Mouse (Mus musculus) CH12.LX (cell line): ENCODE data around the gene Spx. TPM values are rescaled to one million over a fixed set of nuclear protein-coding genes. Genes with fewer than 3 reads are reported as not detected.

ENCODE experiments used
- DNase-seq: peaks from one replicate; pipeline ENCODE4 v3.0.0-alpha.2; 2013; ENCODE audit errors: extremely low read depth
- H3K27ac ChIP-seq: 2 replicates; pipeline ENCODE4 v1.5.1; 2012; ENCODE audit warnings: low read depth, mild to moderate bottlenecking, control low read depth, moderate library complexity; ENCODE audit not compliant: insufficient read depth
- H3K27me3 ChIP-seq: replicated peaks from 2 replicates; pipeline ENCODE3; 2012; ENCODE audit warnings: inconsistent platforms
- H3K36me3 ChIP-seq, 2 experiments: replicated peaks in 1 of 2; 2 replicates each; pipeline versions ENCODE3 to v1.6.1; 2012; ENCODE audit warnings: inconsistent platforms in 1 of 2, low read length in 1 of 2, mild to moderate bottlenecking in 1 of 2, mixed read lengths in 1 of 2, moderate library complexity in 1 of 2; ENCODE audit not compliant: control insufficient read depth in 1 of 2, insufficient read depth in 1 of 2
- H3K4me1 ChIP-seq, 2 experiments: 2 replicates each; pipeline ENCODE4 v1.6.1; 2012; ENCODE audit warnings: inconsistent platforms in 1 of 2, moderate library complexity in 1 of 2; ENCODE audit not compliant: insufficient read depth in 2 of 2, control insufficient read depth in 1 of 2
- H3K4me2 ChIP-seq: 2 replicates; pipeline ENCODE4 v1.6.1; 2012; ENCODE audit warnings: low read depth, mild to moderate bottlenecking, control low read depth; ENCODE audit not compliant: poor library complexity, insufficient read depth, severe bottlenecking
- H3K4me3 ChIP-seq, 3 experiments: fragments of 150-350 bp in 1 of 3; sonication (generic) in 1 of 3; replicated peaks in 1 of 3; 2 replicates each; pipeline versions ENCODE3 to v1.5.1; 2011 to 2012; ENCODE audit warnings: low read depth in 2 of 3, low read length in 2 of 3, mild to moderate bottlenecking in 2 of 3, moderate library complexity in 2 of 3, control low read depth in 1 of 3, improper control_type of control experiment in 1 of 3, inconsistent platforms in 1 of 3, mixed read lengths in 1 of 3; ENCODE audit not compliant: poor library complexity in 1 of 3
- H3K79me2 ChIP-seq: replicated peaks from 2 replicates; pipeline ENCODE4 v1.6.1; 2012; ENCODE audit warnings: mild to moderate bottlenecking, moderate library complexity; ENCODE audit not compliant: control insufficient read depth, poor library complexity, insufficient read depth, severe bottlenecking; ENCODE audit errors: extremely low read depth
- H3K9ac ChIP-seq: 2 replicates; pipeline ENCODE4 v1.6.1; 2012; ENCODE audit warnings: low read depth, mild to moderate bottlenecking, control low read depth, moderate library complexity; ENCODE audit not compliant: insufficient read depth
- H3K9me3 ChIP-seq: replicated peaks from 2 replicates; pipeline ENCODE3; 2012; ENCODE audit warnings: low read length, inconsistent platforms, mixed read lengths
- BHLHE40 ChIP-seq: IDR thresholded peaks from 2 replicates; pipeline ENCODE4 v1.6.1; 2011; ENCODE audit warnings: mild to moderate bottlenecking, low read depth, low read length, improper control_type of control experiment
- CHD1 ChIP-seq: IDR thresholded peaks from 2 replicates; pipeline ENCODE4 v1.6.1; 2012; ENCODE audit warnings: low read depth, low read length, improper control_type of control experiment, inconsistent platforms
- CTCF ChIP-seq, 2 experiments: IDR thresholded peaks in 1 of 2; conservative IDR thresholded peaks in 1 of 2; 2 replicates each; pipeline ENCODE4 v1.5.1; 2011 to 2012; ENCODE audit warnings: low read depth in 2 of 2, low read length in 2 of 2, improper control_type of control experiment in 1 of 2, inconsistent platforms in 1 of 2, mild to moderate bottlenecking in 1 of 2, moderate library complexity in 1 of 2
- E2F4 ChIP-seq: IDR thresholded peaks from 2 replicates; pipeline ENCODE4 v1.6.1; 2011; ENCODE audit warnings: low read depth, low read length, improper control_type of control experiment; ENCODE audit not compliant: insufficient replicate concordance
- ETS1 ChIP-seq: conservative IDR thresholded peaks from 2 replicates; pipeline ENCODE4 v1.6.1; 2012; ENCODE audit warnings: low read depth, mild to moderate bottlenecking, inconsistent platforms, low read length, improper control_type of control experiment, moderate library complexity
- GABPA ChIP-seq: IDR thresholded peaks from 2 replicates; pipeline ENCODE4 v1.6.1; 2012; ENCODE audit warnings: low read depth, low read length, improper control_type of control experiment, inconsistent platforms; ENCODE audit not compliant: insufficient replicate concordance
- HCFC1 ChIP-seq: IDR thresholded peaks from 2 replicates; pipeline ENCODE4 v1.6.1; 2012; ENCODE audit warnings: low read depth, mild to moderate bottlenecking, inconsistent platforms, low read length, improper control_type of control experiment
- IRF4 ChIP-seq: IDR thresholded peaks from 2 replicates; pipeline ENCODE4 v1.6.1; 2014; ENCODE audit warnings: low read depth, mild to moderate bottlenecking, inconsistent platforms, low read length, improper control_type of control experiment
- JUN ChIP-seq: IDR thresholded peaks from 2 replicates; pipeline ENCODE4 v1.6.1; 2011; ENCODE audit warnings: low read depth, mild to moderate bottlenecking, low read length, improper control_type of control experiment, moderate library complexity; ENCODE audit not compliant: insufficient read depth
- JUND ChIP-seq: conservative IDR thresholded peaks from 2 replicates; pipeline ENCODE4 v1.6.1; 2011; ENCODE audit warnings: low read depth, low read length, improper control_type of control experiment
- MAFK ChIP-seq: IDR thresholded peaks from 2 replicates; pipeline ENCODE4 v1.6.1; 2011; ENCODE audit warnings: low read length, improper control_type of control experiment; ENCODE audit not compliant: insufficient replicate concordance
- MAX ChIP-seq: IDR thresholded peaks from 2 replicates; pipeline ENCODE4 v1.6.1; 2011; ENCODE audit warnings: low read length, improper control_type of control experiment
- MAZ ChIP-seq: IDR thresholded peaks from 2 replicates; pipeline ENCODE4 v1.6.1; 2012; ENCODE audit warnings: low read depth, mild to moderate bottlenecking, inconsistent platforms, low read length, improper control_type of control experiment, moderate library complexity
- MEF2A ChIP-seq: IDR thresholded peaks from 2 replicates; pipeline ENCODE4 v1.6.1; 2014; ENCODE audit warnings: low read depth, mild to moderate bottlenecking, inconsistent platforms, low read length, improper control_type of control experiment, borderline replicate concordance
- MXI1 ChIP-seq: IDR thresholded peaks from 2 replicates; pipeline ENCODE4 v1.6.1; 2011; ENCODE audit warnings: mild to moderate bottlenecking, low read depth, low read length, improper control_type of control experiment
- NRF1 ChIP-seq: IDR thresholded peaks from 2 replicates; pipeline ENCODE4 v1.6.1; 2014; ENCODE audit warnings: low read depth, mild to moderate bottlenecking, inconsistent platforms, low read length, improper control_type of control experiment, moderate library complexity
- PAX5 ChIP-seq: IDR thresholded peaks from 2 replicates; pipeline ENCODE4 v1.6.1; 2012; ENCODE audit warnings: low read length, inconsistent platforms, mixed read lengths
- POLR2AphosphoS2 ChIP-seq: IDR thresholded peaks from 2 replicates; pipeline ENCODE4 v1.6.1; 2011; ENCODE audit warnings: low read depth, low read length, improper control_type of control experiment
- RAD21 ChIP-seq: IDR thresholded peaks from 2 replicates; pipeline ENCODE4 v1.6.1; 2011; ENCODE audit warnings: low read depth, mild to moderate bottlenecking, low read length, improper control_type of control experiment, moderate library complexity
- RCOR1 ChIP-seq: conservative IDR thresholded peaks from 2 replicates; pipeline ENCODE4 v1.6.1; 2012; ENCODE audit warnings: low read depth, mild to moderate bottlenecking, inconsistent platforms, low read length, improper control_type of control experiment
- SIN3A ChIP-seq: IDR thresholded peaks from 2 replicates; pipeline ENCODE4 v1.6.1; 2012; ENCODE audit warnings: low read length, improper control_type of control experiment, inconsistent platforms
- SMC3 ChIP-seq: IDR thresholded peaks from 2 replicates; pipeline ENCODE4 v1.6.1; 2011; ENCODE audit warnings: low read depth, low read length, improper control_type of control experiment
- TBP ChIP-seq: conservative IDR thresholded peaks from 2 replicates; pipeline ENCODE4 v1.6.1; 2011; ENCODE audit warnings: low read depth, low read length, improper control_type of control experiment
- TCF12 ChIP-seq: IDR thresholded peaks from 2 replicates; pipeline ENCODE4 v1.6.1; 2014; ENCODE audit warnings: low read depth, mild to moderate bottlenecking, inconsistent platforms, low read length, improper control_type of control experiment
- UBTF ChIP-seq: IDR thresholded peaks from 2 replicates; pipeline ENCODE4 v1.6.1; 2012; ENCODE audit warnings: low read depth, mild to moderate bottlenecking, inconsistent platforms, low read length, improper control_type of control experiment, moderate library complexity
- USF1 ChIP-seq: IDR thresholded peaks from 2 replicates; pipeline ENCODE4 v1.6.1; 2014; ENCODE audit warnings: low read depth, mild to moderate bottlenecking, inconsistent platforms, low read length, improper control_type of control experiment
- USF2 ChIP-seq: conservative IDR thresholded peaks from 2 replicates; pipeline ENCODE4 v1.6.1; 2011; ENCODE audit warnings: low read depth, low read length, improper control_type of control experiment
- ZMIZ1 ChIP-seq: IDR thresholded peaks from 2 replicates; pipeline ENCODE4 v1.6.1; 2012; ENCODE audit warnings: low read depth, mild to moderate bottlenecking, inconsistent platforms, low read length, improper control_type of control experiment
- ZNF384 ChIP-seq: IDR thresholded peaks from 2 replicates; pipeline ENCODE4 v1.6.1; 2012; ENCODE audit warnings: low read depth, low read length, improper control_type of control experiment, inconsistent platforms
- dilution Hi-C: fragments of 300-500 bp; cut with MboI; formaldehyde crosslinking; loops from 2 replicates; pipeline ENCODE4 v1.14.3; 2020; ENCODE audit warnings: low sequenced_read_pairs; ENCODE audit not compliant: extremely low pct_unique_long_range_greater_than_20kb, extremely low pct_ligation_motif_present
- in situ Hi-C: fragments of 300-500 bp; cut with MboI; formaldehyde crosslinking; loops from 3 replicates; pipeline ENCODE4 v1.14.3; 2019; ENCODE audit warnings: low sequenced_read_pairs, low pct_ligation_motif_present, low pct_unique_long_range_greater_than_20kb, mixed read lengths
- polyA plus RNA-seq: library from polyadenylated mRNA; unstranded; fragments of >175 nt; gene quantifications from 2 replicates; pipeline ENCODE4 v1.2.1, GENCODE M21; 2012; ENCODE audit warnings: low read depth; ENCODE audit not compliant: insufficient read length
- total RNA-seq, 2 experiments: library from RNA; depleted of rRNA; stranded (reverse); fragments of 300-350 nt in 1 of 2; fragments of >200 nt in 1 of 2; gene quantifications; 2 replicates each; pipeline ENCODE4 v1.2.3; 2012 to 2014

Gene Spx
- total and polyA plus RNA-seq, 3 experiments: 0.16 to 0.51 TPM; not detected in 1

GRCm38 (mm10) chr6:142414597-142414996, 1.4 kb downstream of the Spx start:
- in situ Hi-C loops: no loop called here
- Histone ChIP-seq H3K4me2 (no peak overlapping the region), H3K9ac (no peak overlapping the region), H3K79me2 (no peaks in the 10 kb centered on the region), H3K27me3 (no peaks in the 10 kb centered on the region), H3K27ac (no peak overlapping the region), H3K36me3 (no peaks in the 10 kb centered on the region), H3K4me1 (no peaks in the 10 kb centered on the region), H3K9me3 (no peaks in the 10 kb centered on the region), H3K4me3 (no peak overlapping the region)
- dilution Hi-C loops: no loop called here
- DNase-seq: no peak
- TF ChIP-seq MAZ (no peak), MEF2A (no peak), JUN (no peak), E2F4 (no peak), HCFC1 (no peak), SMC3 (no peak), USF1 (no peak), JUND (no peak), SIN3A (no peak), GABPA (no peak), BHLHE40 (no peak), ETS1 (no peak), CHD1 (no peak), RCOR1 (no peak), USF2 (no peak), TCF12 (no peak), POLR2AphosphoS2 (no peak), UBTF (no peak), TBP (no peak), MAX (no peak)

GRCm38 (mm10) chr6:142424976-142425375, 11.7 kb downstream of the Spx start:
- no peak overlapping the region for H3K4me2 ChIP-seq
- TF ChIP-seq IRF4 (no peak), MAFK (no peak), ETS1 (no peak), NRF1 (no peak), UBTF (no peak), USF1 (no peak), GABPA (no peak), MEF2A (no peak), SMC3 (no peak), MXI1 (no peak), SIN3A (no peak), RAD21 (no peak), PAX5 (no peak), ZMIZ1 (no peak), CHD1 (no peak), JUN (no peak), ZNF384 (no peak), CTCF (conservative IDR thresholded peaks at IDR 0.05 in 1 of 2, IDR thresholded peaks at IDR 0.05 in 1 of 2; ENCODE audit: low read depth in 2 of 2, low read length in 2 of 2) (no peak), MAX (no peak)
- H3K79me2 ChIP-seq: no peaks in the 10 kb centered on the region
- H3K27ac ChIP-seq: no peak overlapping the region
- no peaks in the 10 kb centered on the region for H3K27me3 ChIP-seq
- in situ Hi-C loops: no loop called here
- DNase-seq: no peak
- H3K9ac ChIP-seq: no peak overlapping the region
- no peak overlapping the region for H3K4me3 ChIP-seq
- H3K9me3 ChIP-seq: no peaks in the 10 kb centered on the region
- H3K4me1 ChIP-seq: peaks cover 0 to 5% of the 10 kb centered on the region in 2 experiments; a peak in 1 of 4 replicates
- H3K36me3 ChIP-seq: no peaks in the 10 kb centered on the region
- dilution Hi-C loops: no loop called here
